Mouse (Mus musculus) WW6 (cell line): ENCODE data around the gene Defb11.
"Not testable (repeated sequence)": the region's sequence is repeated elsewhere in the genome, so short reads cannot be mapped to it uniquely, and the experiment has no call there.

ENCODE experiments used
- DNase-seq: peaks from one replicate; pipeline ENCODE4 v3.0.0-alpha.2; 2013; ENCODE audit warnings: low read depth, low spot score

Gene Defb11

DNA sequence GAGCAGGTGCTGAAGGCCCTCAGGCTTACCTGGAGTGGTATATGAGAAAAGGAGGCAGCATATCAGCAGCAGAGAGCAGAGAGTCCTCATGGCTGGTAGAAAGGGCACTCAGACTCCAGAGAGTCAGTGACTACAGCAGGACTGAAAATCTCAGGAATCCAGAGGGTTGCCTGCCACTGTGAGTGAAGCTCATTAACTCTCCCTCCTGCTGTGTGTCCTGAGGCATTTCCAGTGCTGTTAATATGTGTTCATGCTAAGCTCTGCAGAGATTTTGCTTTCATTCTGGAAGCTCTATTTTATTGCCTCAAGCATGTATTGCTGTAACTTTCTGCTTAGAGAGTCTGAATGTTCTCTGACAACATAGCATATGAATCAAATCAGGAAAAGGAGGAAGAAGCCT lies at the start of gene Defb11:
Gene Defb11, minus strand, starts transcription at position 123 of the 400 bp plus-strand sequence.
- DNase-seq, result not testable (repeated sequence)

GRCm38 (mm10) chr8:21955321-21955720 lies 49.1 kb upstream of the Defb11 start:
- no peak for DNase-seq

DNA sequence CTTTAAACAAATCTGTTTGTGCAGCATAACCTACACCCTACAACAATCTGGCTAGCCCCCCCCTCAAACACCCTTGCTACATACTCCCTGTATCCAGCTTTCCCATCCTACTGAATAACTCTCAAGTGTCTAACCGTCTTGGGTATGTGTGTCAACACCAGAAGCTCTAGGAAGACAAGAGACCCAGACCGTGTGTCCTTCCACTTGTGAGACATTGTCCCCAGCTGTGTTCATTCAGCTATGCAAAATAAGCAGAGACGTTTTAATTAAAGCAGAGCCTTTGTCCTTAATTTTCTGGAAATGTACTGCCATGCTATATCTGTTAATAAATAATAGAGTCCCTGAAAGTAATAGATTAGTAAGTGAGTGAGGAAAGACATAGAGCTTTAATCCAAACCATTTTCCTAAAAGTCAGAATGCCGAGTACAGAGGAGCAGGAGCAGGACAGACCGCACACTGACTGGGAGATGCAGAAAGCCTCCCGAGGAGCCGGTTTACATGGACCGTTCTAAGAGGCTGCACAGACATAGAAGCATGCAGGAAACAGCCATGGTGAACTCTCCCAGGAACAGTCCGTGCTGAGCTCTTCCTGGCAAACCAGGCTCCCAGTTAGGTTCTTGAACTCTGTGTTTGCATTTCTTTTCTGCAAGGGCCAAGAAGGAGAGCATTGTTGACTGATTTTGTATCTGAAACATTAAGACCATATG lies 41.3 kb upstream of the Defb11 start:
- no peak for DNase-seq

DNA sequence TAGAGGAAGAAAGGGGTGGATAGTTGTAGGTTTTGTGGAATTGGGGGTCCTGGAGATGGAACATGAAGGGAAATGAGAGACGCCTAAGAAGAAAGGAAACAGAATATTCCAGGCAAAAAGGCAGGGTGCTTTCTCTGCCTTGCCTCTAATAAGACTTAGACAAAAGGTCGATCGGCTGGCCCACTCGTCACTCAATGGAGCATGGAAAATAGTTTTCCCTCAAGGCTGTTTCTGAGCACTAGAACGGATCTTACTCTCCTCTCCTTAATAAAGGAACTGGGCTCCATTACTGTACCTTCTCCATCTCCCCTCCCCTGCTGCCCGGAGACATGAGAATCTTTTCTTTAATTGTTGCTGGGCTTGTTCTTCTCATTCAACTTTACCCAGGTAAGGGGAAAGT lies 40.2 kb upstream of the Defb11 start, which contains the start of gene Defb13:
Gene Defb13, plus strand, starts transcription at position 301 of the 400 bp plus-strand sequence.
- no peak for DNase-seq

GRCm38 (mm10) chr8:21938052-21938451 lies 31.8 kb upstream of the Defb11 start, which contains the start of gene Defb35:
Gene Defb35, plus strand, starts transcription at chr8:21938352.
- DNase-seq, result not testable (repeated sequence)

DNA sequence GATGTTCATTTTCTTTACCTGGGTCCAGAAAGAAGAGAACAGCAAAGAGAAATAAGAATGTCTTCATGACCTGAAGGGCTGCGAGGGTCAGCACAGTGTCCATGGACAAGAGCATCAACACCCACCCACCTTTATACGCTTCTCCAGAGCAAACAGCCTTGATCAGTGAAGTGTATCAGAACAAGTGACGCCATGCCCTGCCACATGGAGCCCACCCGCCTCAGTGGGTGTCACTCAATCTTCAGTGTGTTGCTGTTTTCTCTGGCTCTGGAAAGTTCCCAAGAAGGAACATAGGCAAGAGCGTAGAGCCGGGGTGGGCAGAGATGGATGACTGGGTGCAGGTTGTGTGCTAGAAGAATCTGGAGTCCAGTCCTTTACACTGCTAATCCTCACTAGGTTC lies 26.4 kb upstream of the Defb11 start, which contains the start of gene Defb15:
Gene Defb15, minus strand, starts transcription at position 101 of the 400 bp plus-strand sequence.
- DNase-seq, result no peak

DNA sequence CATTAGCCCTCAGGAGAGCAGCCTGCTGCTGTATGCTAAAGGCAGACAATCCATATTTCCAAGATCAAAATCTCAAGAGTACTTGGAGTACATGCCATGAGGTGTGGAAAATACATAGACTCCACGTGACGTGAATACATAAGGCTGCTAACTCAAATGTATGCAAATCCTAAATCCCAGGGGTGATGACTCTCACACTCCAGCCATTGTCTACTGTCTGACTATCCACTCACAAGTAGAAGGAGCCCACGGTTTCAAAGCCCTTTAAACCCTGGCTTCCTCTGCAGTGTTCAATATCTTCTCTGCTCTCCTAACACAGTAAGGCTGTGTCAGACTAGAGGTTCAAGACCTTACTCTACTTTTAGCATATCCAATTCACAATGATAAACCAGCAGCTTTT lies 24.5 kb upstream of the Defb11 start:
- not testable (repeated sequence) for DNase-seq

- no peak for DNase-seq
Measured at GRCm38 (mm10) chr8:21915625-21916024, 9.4 kb upstream of the Defb11 start.

DNA sequence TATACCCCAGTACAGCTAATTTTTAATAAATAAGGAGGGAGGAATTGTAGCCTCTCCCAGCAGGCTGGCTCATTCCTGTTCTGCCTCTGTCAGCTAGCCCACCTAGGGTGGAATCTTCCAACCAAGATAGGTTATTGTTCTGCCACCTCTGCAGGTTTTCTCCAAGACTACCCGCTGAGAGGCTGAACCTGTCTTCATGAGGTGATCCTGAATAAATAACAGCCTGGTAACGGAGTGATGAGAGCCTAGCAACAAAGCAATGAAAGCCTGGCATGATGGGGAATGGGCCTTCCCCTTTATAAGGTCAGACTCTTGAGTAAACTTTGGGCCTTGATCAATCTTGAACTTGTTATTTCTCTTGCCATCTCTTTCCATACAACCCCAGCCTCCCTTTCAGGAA lies 6.3 kb upstream of the Defb11 start:
- DNase-seq, result no peak

DNA sequence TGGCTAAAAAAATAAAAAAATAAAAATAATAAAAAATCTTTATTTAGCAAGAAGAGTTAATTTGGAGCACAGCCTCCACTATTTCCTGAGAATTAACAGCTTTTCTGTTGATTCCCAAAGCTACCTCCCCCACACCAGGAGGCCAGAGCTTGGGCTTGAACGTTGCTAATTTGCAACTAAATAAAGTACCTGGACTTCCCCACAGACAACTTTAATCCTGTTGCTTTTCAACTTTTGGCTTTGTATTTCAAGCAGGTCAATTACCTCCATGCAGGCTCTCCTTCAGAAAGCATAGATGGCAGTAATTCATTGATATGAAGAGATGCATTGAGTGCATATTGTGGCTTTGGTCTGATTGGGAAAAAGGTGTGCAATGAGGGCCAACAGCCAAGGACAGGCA lies 5.7 kb upstream of the Defb11 start:
- no peak for DNase-seq

DNA sequence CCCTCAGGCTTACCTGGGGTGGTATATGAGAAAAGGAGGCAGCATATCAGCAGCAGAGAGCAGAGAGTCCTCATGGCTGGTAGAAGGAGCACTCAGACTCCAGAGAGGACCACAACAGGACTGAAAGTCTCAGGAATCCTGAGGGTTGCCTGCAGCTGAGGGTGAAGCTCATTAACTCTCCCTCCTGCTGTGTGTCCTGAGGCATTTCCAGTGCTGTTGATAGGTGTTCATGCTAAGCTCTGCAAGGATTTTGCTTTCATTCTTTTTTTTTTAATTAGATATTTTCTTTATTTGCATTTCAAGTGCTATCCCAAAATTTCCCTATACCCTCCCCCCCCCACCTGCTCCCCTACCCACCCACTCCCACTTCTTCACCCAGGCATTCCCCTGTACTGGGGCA lies 20.9 kb downstream of the Defb11 start, which contains the start of gene Defb9:
Gene Defb9, minus strand, starts transcription at position 101 of the 400 bp plus-strand sequence.
- not testable (repeated sequence) for DNase-seq

DNA sequence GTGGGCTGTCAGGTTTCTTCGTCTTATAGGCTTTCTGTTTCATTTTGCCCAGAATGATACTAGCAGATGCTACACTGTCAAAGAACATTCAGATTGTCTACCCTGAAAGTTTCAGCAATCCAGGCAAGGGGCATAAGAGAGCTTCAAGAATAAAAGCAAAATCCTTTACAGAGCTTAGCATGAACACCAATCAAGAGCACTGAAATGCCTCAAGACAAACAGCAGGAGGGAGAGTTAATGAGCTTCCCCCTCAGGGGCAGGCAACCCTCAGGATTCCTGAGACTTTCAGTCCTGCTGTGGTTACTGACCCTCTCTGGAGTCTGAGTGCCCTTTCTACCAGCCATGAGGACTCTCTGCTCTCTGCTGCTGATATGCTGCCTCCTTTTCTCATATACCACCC lies 47.6 kb downstream of the Defb11 start, which contains the start of gene Defb10:
Gene Defb10, plus strand, starts transcription at position 316 of the 400 bp plus-strand sequence.
- DNase-seq, result not testable (repeated sequence)
